Mouse (Mus musculus): Measurements from ENCODE around the gene Trp53bp1. TPM values are rescaled to one million over a fixed set of nuclear protein-coding genes. Genes with fewer than 3 reads are reported as not detected.

The Trp53bp1 gene
- polyA plus RNA-seq, 1 experiment from 2014 or later, result 165 TPM

- Histone ChIP-seq H3K4me1 (replicated peaks; ENCODE audit: control insufficient read depth, insufficient read depth, low read length) (no peaks in the 10 kb centered on the region), H3K9ac (no peak overlapping the region), H3K27me3 (ENCODE audit: control insufficient read depth, insufficient read depth, low read length) (no peaks in the 10 kb centered on the region), H3K4me3 (replicated peaks; ENCODE audit: low read length) (no peak overlapping the region), H3K27ac (no peak overlapping the region), H3K4me2 (replicated peaks) (no peak overlapping the region), H3K36me3 (replicated peaks; ENCODE audit: control insufficient read depth, insufficient read depth) (peaks cover 93% of the 10 kb centered on the region), H3K9me3 (ENCODE audit: control insufficient read depth, low read length) (no peaks in the 10 kb centered on the region)
- DNase-seq (ENCODE audit: low spot score) (no peak), ATAC-seq (ENCODE audit: low FRiP score) (no peak)
Measured at GRCm38 (mm10) chr2:121219177-121219576, 52.0 kb downstream of the Trp53bp1 start.

GRCm38 (mm10) chr2:121214491-121214890 is 56.7 kb downstream of the Trp53bp1 start:
- no peaks in the 10 kb centered on the region for H3K9me3 ChIP-seq (ENCODE audit: control insufficient read depth, low read length)
- WGBS, result 81% methylated on average over 3 of the region's 3 CpGs
- H3K4me1 ChIP-seq (replicated peaks; ENCODE audit: control insufficient read depth, insufficient read depth, low read length), result no peaks in the 10 kb centered on the region
- H3K36me3 ChIP-seq (replicated peaks; ENCODE audit: control insufficient read depth, insufficient read depth), result peaks cover 93% of the 10 kb centered on the region
- H3K27ac ChIP-seq, result no peak overlapping the region
- ATAC-seq (ENCODE audit: low FRiP score) (no peak), DNase-seq (ENCODE audit: low spot score) (no peak)
- H3K9ac ChIP-seq, result no peak overlapping the region
- H3K4me2 ChIP-seq (replicated peaks), result no peak overlapping the region
- H3K4me3 ChIP-seq (replicated peaks; ENCODE audit: low read length), result no peak overlapping the region
- H3K27me3 ChIP-seq (ENCODE audit: control insufficient read depth, insufficient read depth, low read length), result no peaks in the 10 kb centered on the region

- no peaks in the 10 kb centered on the region for H3K9me3 ChIP-seq (ENCODE audit: control insufficient read depth, low read length)
- H3K9ac ChIP-seq, result no peak overlapping the region
- H3K36me3 ChIP-seq (replicated peaks; ENCODE audit: control insufficient read depth, insufficient read depth), result peaks cover 96% of the 10 kb centered on the region
- no peaks in the 10 kb centered on the region for H3K27me3 ChIP-seq (ENCODE audit: control insufficient read depth, insufficient read depth, low read length)
- H3K4me1 ChIP-seq (replicated peaks; ENCODE audit: control insufficient read depth, insufficient read depth, low read length), result no peaks in the 10 kb centered on the region
- DNase-seq (ENCODE audit: low spot score) (no peak), ATAC-seq (ENCODE audit: low FRiP score) (no peak)
- no peak overlapping the region for H3K27ac ChIP-seq
- H3K4me2 ChIP-seq (replicated peaks), result no peak overlapping the region
- WGBS, result 86% methylated on average over 3 of the region's 3 CpGs
- no peak overlapping the region for H3K4me3 ChIP-seq (replicated peaks; ENCODE audit: low read length)
Measured at GRCm38 (mm10) chr2:121206541-121206940, 64.7 kb downstream of the Trp53bp1 start.

GRCm38 (mm10) chr2:121204276-121204675 is 66.9 kb downstream of the Trp53bp1 start:
- no peak for ATAC-seq (ENCODE audit: low FRiP score)

GRCm38 (mm10) chr2:121195466-121195865 is 75.7 kb downstream of the Trp53bp1 start:
- H3K27me3 ChIP-seq (ENCODE audit: control insufficient read depth, insufficient read depth, low read length), result no peaks in the 10 kb centered on the region
- ATAC-seq (ENCODE audit: low FRiP score), result no peak

More at GRCm38 (mm10) chr2:121204276-121204675, 66.9 kb downstream of the Trp53bp1 start:
- Histone ChIP-seq H3K4me1 (replicated peaks; ENCODE audit: control insufficient read depth, insufficient read depth, low read length) (no peaks in the 10 kb centered on the region), H3K27me3 (ENCODE audit: control insufficient read depth, insufficient read depth, low read length) (no peaks in the 10 kb centered on the region), H3K27ac (no peak overlapping the region), H3K9ac (no peak overlapping the region), H3K9me3 (ENCODE audit: control insufficient read depth, low read length) (no peaks in the 10 kb centered on the region), H3K4me2 (replicated peaks) (no peak overlapping the region), H3K4me3 (replicated peaks; ENCODE audit: low read length) (no peak overlapping the region), H3K36me3 (replicated peaks; ENCODE audit: control insufficient read depth, insufficient read depth) (peaks cover 98% of the 10 kb centered on the region)
- WGBS, result 95% methylated on average over 17 of the region's 17 CpGs
- DNase-seq (ENCODE audit: low spot score), result no peak

GRCm38 (mm10) chr2:121188530-121188929 is 82.7 kb downstream of the Trp53bp1 start:
- H3K4me2 ChIP-seq (replicated peaks), result no peak overlapping the region
- no peak overlapping the region for H3K9ac ChIP-seq
- no peaks in the 10 kb centered on the region for H3K4me1 ChIP-seq (replicated peaks; ENCODE audit: control insufficient read depth, insufficient read depth, low read length)
- WGBS, result 82% methylated on average over 1 of the region's 1 CpGs
- H3K4me3 ChIP-seq (replicated peaks; ENCODE audit: low read length), result no peak overlapping the region
- H3K27me3 ChIP-seq (ENCODE audit: control insufficient read depth, insufficient read depth, low read length), result no peaks in the 10 kb centered on the region
- DNase-seq (ENCODE audit: low spot score) (no peak), ATAC-seq (ENCODE audit: low FRiP score) (no peak)
- H3K36me3 ChIP-seq (replicated peaks; ENCODE audit: control insufficient read depth, insufficient read depth), result peaks cover 99% of the 10 kb centered on the region
- H3K9me3 ChIP-seq (ENCODE audit: control insufficient read depth, low read length), result no peaks in the 10 kb centered on the region
- H3K27ac ChIP-seq, result no peak overlapping the region

More at GRCm38 (mm10) chr2:121195466-121195865, 75.7 kb downstream of the Trp53bp1 start:
- Histone ChIP-seq H3K4me3 (replicated peaks; ENCODE audit: low read length) (no peak overlapping the region), H3K27ac (no peak overlapping the region), H3K9ac (no peak overlapping the region), H3K4me2 (replicated peaks) (no peak overlapping the region), H3K9me3 (ENCODE audit: control insufficient read depth, low read length) (no peaks in the 10 kb centered on the region), H3K4me1 (replicated peaks; ENCODE audit: control insufficient read depth, insufficient read depth, low read length) (no peaks in the 10 kb centered on the region), H3K36me3 (replicated peaks; ENCODE audit: control insufficient read depth, insufficient read depth) (peaks cover 99% of the 10 kb centered on the region)
- WGBS, result 91% methylated on average over 9 of the region's 9 CpGs
- DNase-seq (ENCODE audit: low spot score), result no peak

- 97% methylated on average over 7 of the region's 7 CpGs for WGBS
- ATAC-seq (ENCODE audit: low FRiP score), result no peak
- no peak for DNase-seq (ENCODE audit: low spot score)
- no peaks in the 10 kb centered on the region for H3K4me1 ChIP-seq (replicated peaks; ENCODE audit: control insufficient read depth, insufficient read depth, low read length)
- H3K9me3 ChIP-seq (ENCODE audit: control insufficient read depth, low read length), result no peaks in the 10 kb centered on the region
- H3K27me3 ChIP-seq (ENCODE audit: control insufficient read depth, insufficient read depth, low read length), result no peaks in the 10 kb centered on the region
- no peak overlapping the region for H3K27ac ChIP-seq
- peaks cover 82% of the 10 kb centered on the region for H3K36me3 ChIP-seq (replicated peaks; ENCODE audit: control insufficient read depth, insufficient read depth)
- H3K4me2 ChIP-seq (replicated peaks), result no peak overlapping the region
- H3K9ac ChIP-seq, result no peak overlapping the region
- H3K4me3 ChIP-seq (replicated peaks; ENCODE audit: low read length), result no peak overlapping the region
Measured at GRCm38 (mm10) chr2:121184142-121184541, 87.1 kb downstream of the Trp53bp1 start.

- Histone ChIP-seq H3K4me1 (replicated peaks; ENCODE audit: control insufficient read depth, insufficient read depth, low read length) (no peaks in the 10 kb centered on the region), H3K9me3 (ENCODE audit: control insufficient read depth, low read length) (no peaks in the 10 kb centered on the region), H3K27ac (no peak overlapping the region), H3K4me2 (replicated peaks) (no peak overlapping the region), H3K4me3 (replicated peaks; ENCODE audit: low read length) (no peak overlapping the region), H3K27me3 (ENCODE audit: control insufficient read depth, insufficient read depth, low read length) (no peaks in the 10 kb centered on the region), H3K36me3 (replicated peaks; ENCODE audit: control insufficient read depth, insufficient read depth) (peaks cover 82% of the 10 kb centered on the region), H3K9ac (no peak overlapping the region)
- ATAC-seq (ENCODE audit: low FRiP score) (no peak), DNase-seq (ENCODE audit: low spot score) (no peak)
- WGBS, result 90% methylated on average over 5 of the region's 5 CpGs
Measured at GRCm38 (mm10) chr2:121183431-121183830, 87.8 kb downstream of the Trp53bp1 start.

- Histone ChIP-seq H3K4me3 (replicated peaks; ENCODE audit: low read length) (no peak overlapping the region), H3K9me3 (ENCODE audit: control insufficient read depth, low read length) (no peaks in the 10 kb centered on the region), H3K4me2 (replicated peaks) (no peak overlapping the region), H3K27me3 (ENCODE audit: control insufficient read depth, insufficient read depth, low read length) (no peaks in the 10 kb centered on the region), H3K9ac (no peak overlapping the region), H3K4me1 (replicated peaks; ENCODE audit: control insufficient read depth, insufficient read depth, low read length) (no peaks in the 10 kb centered on the region), H3K36me3 (replicated peaks; ENCODE audit: control insufficient read depth, insufficient read depth) (peaks cover 81% of the 10 kb centered on the region), H3K27ac (no peak overlapping the region)
- DNase-seq (ENCODE audit: low spot score) (no peak), ATAC-seq (ENCODE audit: low FRiP score) (no peak)
- 98% methylated on average over 3 of the region's 3 CpGs for WGBS
Measured at GRCm38 (mm10) chr2:121178828-121179479, 92.3 kb downstream of the Trp53bp1 start.

All from hindbrain, embryonic 14.5 days (tissue).